Mouse (Mus musculus): ENCODE measurements around the gene Ifna5. TPM values are rescaled to one million over a fixed set of nuclear protein-coding genes. Genes with fewer than 3 reads are reported as not detected.
"Not testable (repeated sequence)": the region's sequence is repeated elsewhere in the genome, so short reads cannot be mapped to it uniquely, and the experiment has no call there.

Ifna5 gene
- polyA plus RNA-seq (2012; rRNA removed): not detected in 2 replicates

- not testable (repeated sequence) for H3K27ac ChIP-seq (ENCODE audit: control insufficient read depth, insufficient read depth, low read length); DNase-seq; H3K4me1 ChIP-seq (replicated peaks; ENCODE audit: control insufficient read depth, insufficient read depth, low read length); H3K4me3 ChIP-seq (ENCODE audit: control insufficient read depth, insufficient read depth, low read length); H3K36me3 ChIP-seq (ENCODE audit: control insufficient read depth, insufficient read depth, low read length); H3K27me3 ChIP-seq (ENCODE audit: control insufficient read depth, insufficient read depth, low read length)
- WGBS: 79% methylated on average over 1 of the region's 1 CpGs
Observed at GRCm38 (mm10) chr4:88835225-88835624, at the start of gene Ifna5. Gene Ifna5, plus strand, starts transcription at chr4:88835525.

- not testable (repeated sequence) for H3K4me3 ChIP-seq (ENCODE audit: control insufficient read depth, insufficient read depth, low read length); H3K4me1 ChIP-seq (replicated peaks; ENCODE audit: control insufficient read depth, insufficient read depth, low read length); H3K27me3 ChIP-seq (ENCODE audit: control insufficient read depth, insufficient read depth, low read length); H3K36me3 ChIP-seq (ENCODE audit: control insufficient read depth, insufficient read depth, low read length); H3K27ac ChIP-seq (ENCODE audit: control insufficient read depth, insufficient read depth, low read length)
- peak; percentile 68 for DNase-seq
- no CpG with 5 or more reads among the region's 28 CpGs for WGBS
Observed at GRCm38 (mm10) chr4:88788402-88788801, 46.9 kb upstream of the Ifna5 start, which contains the start of gene Gm13277. Gene Gm13277, plus strand, starts transcription at chr4:88788632.

- not testable (repeated sequence) for H3K27ac ChIP-seq (ENCODE audit: control insufficient read depth, insufficient read depth, low read length); H3K27me3 ChIP-seq (ENCODE audit: control insufficient read depth, insufficient read depth, low read length); H3K36me3 ChIP-seq (ENCODE audit: control insufficient read depth, insufficient read depth, low read length); H3K4me3 ChIP-seq (ENCODE audit: control insufficient read depth, insufficient read depth, low read length); DNase-seq; H3K4me1 ChIP-seq (replicated peaks; ENCODE audit: control insufficient read depth, insufficient read depth, low read length)
- no CpG with 5 or more reads among the region's 28 CpGs for WGBS
Observed at GRCm38 (mm10) chr4:88791250-88791649, 44.1 kb upstream of the Ifna5 start, which contains the start of gene Gm13278. Gene Gm13278, plus strand, starts transcription at chr4:88791550.

- not testable (repeated sequence) for H3K27ac ChIP-seq (ENCODE audit: control insufficient read depth, insufficient read depth, low read length); H3K27me3 ChIP-seq (ENCODE audit: control insufficient read depth, insufficient read depth, low read length); H3K4me3 ChIP-seq (ENCODE audit: control insufficient read depth, insufficient read depth, low read length); H3K36me3 ChIP-seq (ENCODE audit: control insufficient read depth, insufficient read depth, low read length); H3K4me1 ChIP-seq (replicated peaks; ENCODE audit: control insufficient read depth, insufficient read depth, low read length)
- peak; percentile 87 for DNase-seq
- under 1% methylated on average over 12 of the region's 52 CpGs for WGBS
Observed at GRCm38 (mm10) chr4:88793936-88794675, 41.2 kb upstream of the Ifna5 start, which contains the start of gene Gm13275. Gene Gm13275, plus strand, starts transcription at chr4:88794487.

DNA sequence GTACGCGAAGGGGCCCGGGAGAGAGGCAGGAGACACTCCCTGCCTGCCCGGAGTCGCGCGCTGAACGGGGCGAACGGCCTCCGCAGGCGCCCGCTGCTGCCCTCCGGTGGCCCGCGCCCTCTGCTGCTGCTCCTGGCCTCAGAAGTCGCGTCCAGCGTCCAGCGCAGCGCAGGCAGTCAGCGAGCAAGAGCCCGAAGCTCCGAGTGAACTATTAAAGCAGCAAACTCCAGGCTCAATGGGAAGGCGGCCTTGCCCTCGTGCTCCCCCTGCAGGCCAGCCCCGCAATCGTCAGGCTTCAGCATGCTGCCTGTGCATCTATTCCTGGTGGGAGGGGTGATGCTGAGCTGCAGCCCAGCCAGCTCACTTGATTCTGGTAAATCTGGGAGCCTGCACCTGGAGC, 38.2 kb upstream of the Ifna5 start, which contains the start of gene Gm13279:
Gene Gm13279, plus strand, starts transcription at position 301 of the 400 bp plus-strand sequence.
- not testable (repeated sequence) for H3K27me3 ChIP-seq (ENCODE audit: control insufficient read depth, insufficient read depth, low read length); H3K27ac ChIP-seq (ENCODE audit: control insufficient read depth, insufficient read depth, low read length); H3K4me1 ChIP-seq (replicated peaks; ENCODE audit: control insufficient read depth, insufficient read depth, low read length); H3K4me3 ChIP-seq (ENCODE audit: control insufficient read depth, insufficient read depth, low read length); H3K36me3 ChIP-seq (ENCODE audit: control insufficient read depth, insufficient read depth, low read length); DNase-seq
- WGBS: no CpG with 5 or more reads among the region's 28 CpGs

- 11% methylated on average over 5 of the region's 7 CpGs for WGBS
- H3K4me3 ChIP-seq (ENCODE audit: control insufficient read depth, insufficient read depth, low read length); H3K4me1 ChIP-seq (replicated peaks; ENCODE audit: control insufficient read depth, insufficient read depth, low read length); H3K27ac ChIP-seq (ENCODE audit: control insufficient read depth, insufficient read depth, low read length); H3K36me3 ChIP-seq (ENCODE audit: control insufficient read depth, insufficient read depth, low read length); H3K27me3 ChIP-seq (ENCODE audit: control insufficient read depth, insufficient read depth, low read length); DNase-seq: not testable (repeated sequence)
Observed at GRCm38 (mm10) chr4:88799365-88799764, 36.0 kb upstream of the Ifna5 start, which contains the start of gene Gm13285. Gene Gm13285, plus strand, starts transcription at chr4:88799665.

GRCm38 (mm10) chr4:88802954-88803353, 32.4 kb upstream of the Ifna5 start, which contains the start of gene Gm13287:
Gene Gm13287, plus strand, starts transcription at chr4:88803254.
- not testable (repeated sequence) for DNase-seq; H3K36me3 ChIP-seq (ENCODE audit: control insufficient read depth, insufficient read depth, low read length); H3K4me3 ChIP-seq (ENCODE audit: control insufficient read depth, insufficient read depth, low read length); H3K4me1 ChIP-seq (replicated peaks; ENCODE audit: control insufficient read depth, insufficient read depth, low read length); H3K27me3 ChIP-seq (ENCODE audit: control insufficient read depth, insufficient read depth, low read length); H3K27ac ChIP-seq (ENCODE audit: control insufficient read depth, insufficient read depth, low read length)
- WGBS: no CpG with 5 or more reads among the region's 29 CpGs

- not testable (repeated sequence) for H3K4me1 ChIP-seq (replicated peaks; ENCODE audit: control insufficient read depth, insufficient read depth, low read length); DNase-seq; H3K27ac ChIP-seq (ENCODE audit: control insufficient read depth, insufficient read depth, low read length); H3K27me3 ChIP-seq (ENCODE audit: control insufficient read depth, insufficient read depth, low read length); H3K36me3 ChIP-seq (ENCODE audit: control insufficient read depth, insufficient read depth, low read length)
- WGBS: no CpG with 5 or more reads among the region's 8 CpGs
- peak within 1 kb of the TSS; percentile 51 for H3K4me3 ChIP-seq (ENCODE audit: control insufficient read depth, insufficient read depth, low read length)
Observed at GRCm38 (mm10) chr4:88805231-88805630, 30.1 kb upstream of the Ifna5 start, which contains the start of gene Gm13288. Gene Gm13288, plus strand, starts transcription at chr4:88805531.

DNA sequence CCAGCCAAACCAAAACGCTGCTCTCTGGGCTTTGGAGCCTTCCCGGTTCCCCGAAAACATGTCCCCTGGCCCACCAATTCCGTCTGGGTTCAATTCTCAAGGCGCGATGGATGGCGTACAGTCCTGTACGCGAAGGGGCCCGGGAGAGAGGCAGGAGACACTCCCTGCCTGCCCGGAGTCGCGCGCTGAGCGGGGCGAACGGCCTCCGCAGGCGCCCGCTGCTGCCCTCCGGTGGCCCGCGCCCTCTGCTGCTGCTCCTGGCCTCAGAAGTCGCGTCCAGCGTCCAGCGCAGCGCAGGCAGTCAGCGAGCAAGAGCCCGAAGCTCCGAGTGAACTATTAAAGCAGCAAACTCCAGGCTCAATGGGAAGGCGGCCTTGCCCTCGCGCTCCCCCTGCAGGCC, 29.6 kb upstream of the Ifna5 start:
- H3K36me3 ChIP-seq (ENCODE audit: control insufficient read depth, insufficient read depth, low read length); H3K27me3 ChIP-seq (ENCODE audit: control insufficient read depth, insufficient read depth, low read length); H3K4me1 ChIP-seq (replicated peaks; ENCODE audit: control insufficient read depth, insufficient read depth, low read length); H3K27ac ChIP-seq (ENCODE audit: control insufficient read depth, insufficient read depth, low read length): not testable (repeated sequence)
- peak overlapping the region; percentile 51 for H3K4me3 ChIP-seq (ENCODE audit: control insufficient read depth, insufficient read depth, low read length)
- WGBS: 0% methylated on average over 8 of the region's 34 CpGs
- peak; percentile 7 for DNase-seq
